Mouse (Mus musculus) layer of hippocampus, adult 11-12 months (tissue): Measurements from ENCODE around the gene Rbms3.

Experiments used
- DNase-seq: peaks from one replicate; pipeline ENCODE4 v3.0.0; 2022; ENCODE audit warnings: low spot score

Gene Rbms3

GRCm38 (mm10) chr9:116834949-116835348 lies 794.8 kb downstream of the Rbms3 start:
- no peak for DNase-seq

DNA sequence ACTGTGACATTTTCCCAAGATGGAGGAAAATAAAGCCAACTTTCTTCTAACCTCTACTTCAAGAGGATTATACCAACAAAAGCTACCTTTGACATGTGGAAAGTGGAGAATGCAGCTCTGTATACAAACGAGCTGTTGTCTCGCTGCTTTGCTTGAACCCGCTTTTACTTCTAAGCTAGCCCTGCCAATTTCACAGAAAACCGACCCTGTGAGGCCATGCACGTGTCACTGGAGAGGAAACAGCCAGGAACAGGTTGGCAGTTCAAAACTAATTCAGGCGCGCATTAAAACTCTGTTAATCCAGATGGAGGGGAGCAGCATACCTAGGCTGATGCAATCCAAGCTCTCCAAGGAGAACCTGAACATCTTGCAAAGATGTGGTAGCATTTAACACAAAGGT lies 796.0 kb downstream of the Rbms3 start:
- DNase-seq, result no peak

GRCm38 (mm10) chr9:116832822-116833221 lies 796.9 kb downstream of the Rbms3 start:
- no peak for DNase-seq

GRCm38 (mm10) chr9:116831386-116831785 lies 798.3 kb downstream of the Rbms3 start:
- DNase-seq, result no peak

DNA sequence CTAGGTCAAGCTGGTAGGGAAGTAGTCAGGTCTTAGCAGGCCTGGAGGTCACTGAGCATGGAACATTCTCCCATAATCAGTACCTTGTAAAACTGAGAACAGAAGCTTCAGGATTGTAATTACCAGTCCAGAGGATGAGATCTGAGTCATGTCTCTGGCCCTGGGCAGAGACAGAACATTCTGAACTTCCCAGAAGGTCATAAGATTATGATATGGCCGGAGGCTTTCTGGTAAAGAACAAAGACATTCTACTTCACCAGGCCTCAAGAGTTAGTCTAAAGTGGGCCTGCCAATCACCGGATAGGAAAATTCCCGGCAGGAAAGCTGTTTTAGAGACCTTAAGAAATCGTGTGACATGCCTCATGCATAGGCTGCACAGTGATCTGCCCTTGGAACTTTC lies 799.8 kb downstream of the Rbms3 start:
- DNase-seq, result no peak

DNA sequence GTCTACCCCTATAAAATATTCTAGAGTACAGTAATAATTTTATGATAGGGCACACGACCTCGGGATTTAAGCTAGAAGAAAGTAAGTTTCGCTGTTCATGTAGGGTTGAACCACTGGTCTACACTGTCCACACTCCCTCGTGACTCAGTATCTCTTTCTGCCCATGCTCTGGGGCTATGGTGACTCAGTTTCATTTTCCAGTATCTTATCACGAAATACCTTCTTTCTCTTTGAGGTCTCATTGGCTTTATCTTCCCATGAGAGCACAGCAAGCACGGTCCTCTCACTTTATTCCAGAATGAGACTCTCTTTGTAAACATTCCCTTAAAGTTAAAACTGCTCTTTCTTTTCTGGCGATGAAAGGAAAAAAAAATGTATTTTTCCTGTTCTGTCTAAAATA lies 808.1 kb downstream of the Rbms3 start:
- no peak for DNase-seq

GRCm38 (mm10) chr9:116817196-116817595 lies 812.5 kb downstream of the Rbms3 start:
- DNase-seq, result no peak

- no peak for DNase-seq
Measured at GRCm38 (mm10) chr9:116814495-116815094, 815.1 kb downstream of the Rbms3 start.

DNA sequence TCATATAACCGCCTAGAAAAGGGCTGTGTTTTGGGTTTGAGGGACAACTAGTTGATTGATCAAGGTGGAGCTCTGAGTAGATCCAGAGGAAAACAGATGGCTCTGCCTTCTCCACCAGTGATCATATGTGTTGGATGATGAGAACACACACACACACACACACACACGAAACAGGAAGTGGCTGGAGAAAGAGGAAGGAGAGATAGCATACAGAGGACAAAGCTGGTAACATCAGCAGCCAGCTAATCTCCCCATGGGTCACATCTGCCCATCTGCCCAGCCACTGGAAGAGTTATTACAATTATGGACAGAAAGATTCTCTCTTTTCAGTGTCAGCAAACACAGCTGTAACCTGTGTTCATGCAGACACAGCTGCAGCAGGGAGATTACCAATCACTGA lies 816.3 kb downstream of the Rbms3 start:
- DNase-seq, result no peak

GRCm38 (mm10) chr9:116809260-116809659 lies 820.5 kb downstream of the Rbms3 start:
- DNase-seq, result no peak

- DNase-seq, result no peak
Measured at GRCm38 (mm10) chr9:116808401-116808800, 821.3 kb downstream of the Rbms3 start.

DNA sequence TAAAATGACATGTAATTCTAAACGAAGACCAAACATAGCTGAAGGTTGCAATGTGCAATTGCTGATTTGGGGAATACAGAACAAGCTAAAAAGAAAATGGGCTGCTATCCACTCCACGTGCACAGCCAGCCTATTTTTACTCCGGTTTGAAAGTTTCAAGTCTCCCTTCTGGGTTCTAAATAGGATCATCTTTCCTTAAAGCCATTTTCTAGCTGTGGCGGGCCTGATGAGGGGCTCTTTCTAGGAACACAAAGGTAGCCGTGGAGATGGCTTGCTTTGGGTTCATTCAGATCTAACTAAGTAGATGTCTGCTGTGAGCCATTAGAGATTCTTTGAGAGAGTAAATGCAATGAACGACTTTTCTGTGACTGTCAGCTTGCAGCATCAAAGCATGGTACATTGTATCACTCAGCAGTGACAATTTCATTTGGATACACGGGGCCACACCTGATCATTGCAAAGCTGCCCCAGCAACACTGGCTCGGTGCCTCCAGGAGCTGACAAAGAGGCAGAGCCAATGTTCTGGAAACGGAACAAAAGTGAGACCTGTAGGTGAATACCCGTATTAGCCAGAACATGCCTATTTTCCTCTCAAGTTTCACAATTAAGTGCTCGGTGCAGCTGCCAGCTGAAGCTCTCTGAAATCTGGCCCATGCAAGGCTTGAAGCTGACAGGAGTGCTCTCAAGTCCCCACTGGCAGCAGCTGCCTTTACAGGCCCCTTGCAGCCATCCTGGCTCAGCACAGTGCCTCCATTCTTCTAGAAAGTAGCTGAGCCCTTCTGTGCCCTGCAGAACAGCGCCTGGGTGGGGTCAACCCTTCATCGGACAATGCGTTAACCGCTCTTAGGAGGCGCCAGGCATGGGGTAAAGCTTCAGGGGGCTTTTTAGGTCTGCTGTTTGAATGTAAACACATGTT lies 822.3 kb downstream of the Rbms3 start:
- DNase-seq, result no peak

DNA sequence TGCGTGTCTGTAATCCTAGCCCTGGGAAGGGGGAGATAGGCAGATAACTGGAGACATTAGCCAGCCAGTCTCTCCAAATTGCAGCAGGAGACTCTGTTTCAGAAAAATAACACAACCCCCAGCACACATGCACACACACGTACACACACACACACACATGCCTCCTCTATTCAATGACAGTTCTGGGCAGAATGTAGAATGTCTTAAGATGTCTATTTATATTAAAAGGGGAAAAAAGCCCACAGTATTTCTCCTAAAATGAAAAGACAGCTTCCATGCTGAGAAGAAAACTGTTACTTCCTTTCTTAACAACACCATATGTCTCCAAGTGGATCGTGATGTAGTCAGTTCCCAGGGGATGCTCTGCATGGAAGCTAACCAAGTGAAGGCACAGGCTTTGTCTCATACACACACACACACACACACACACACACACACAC lies 826.4 kb downstream of the Rbms3 start:
- no peak for DNase-seq

DNA sequence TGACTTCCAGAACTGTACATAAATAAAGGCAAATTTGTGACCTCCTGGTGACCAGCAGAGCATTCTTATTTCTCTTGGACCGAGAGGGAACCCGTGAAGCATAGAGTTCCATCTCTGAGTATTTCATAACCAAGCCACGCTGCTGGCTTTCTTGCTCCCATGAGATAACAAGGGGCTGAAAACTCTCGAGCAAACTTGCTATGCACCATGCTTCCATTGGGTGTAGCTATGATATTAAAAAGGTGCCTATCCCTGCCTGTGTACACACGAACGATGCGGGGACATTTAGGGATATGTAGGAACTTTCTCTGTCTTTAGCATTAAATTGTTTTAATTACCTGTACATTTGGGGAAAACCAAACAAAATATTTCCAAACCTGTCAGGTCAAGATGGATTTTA lies 827.1 kb downstream of the Rbms3 start:
- DNase-seq, result peak; percentile 23

GRCm38 (mm10) chr9:116795240-116795955 lies 834.3 kb downstream of the Rbms3 start:
- DNase-seq, result no peak

GRCm38 (mm10) chr9:116791850-116792249 lies 837.9 kb downstream of the Rbms3 start:
- no peak for DNase-seq

GRCm38 (mm10) chr9:116786136-116787046 lies 843.3 kb downstream of the Rbms3 start:
- DNase-seq, result no peak

DNA sequence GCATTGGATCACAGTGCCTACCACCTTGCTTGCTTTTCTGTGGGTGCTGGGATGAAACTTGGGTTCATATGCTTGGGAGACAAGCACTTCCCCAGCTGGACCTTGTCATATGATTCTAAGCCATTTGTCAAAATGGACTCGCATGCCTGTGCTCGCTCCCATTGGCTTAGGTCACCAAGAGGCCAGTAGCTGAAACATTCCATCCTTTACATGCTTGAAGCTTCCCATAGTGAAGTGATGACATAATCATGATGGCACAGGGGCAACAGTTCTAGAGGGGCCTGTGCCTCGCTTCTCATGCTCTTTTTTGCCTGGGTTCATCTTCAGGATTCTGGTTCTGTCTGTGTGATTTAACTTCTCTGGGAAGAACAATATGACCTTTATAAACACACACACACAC lies 857.9 kb downstream of the Rbms3 start:
- no peak for DNase-seq

GRCm38 (mm10) chr9:116769358-116770054 lies 860.2 kb downstream of the Rbms3 start:
- no peak for DNase-seq

DNA sequence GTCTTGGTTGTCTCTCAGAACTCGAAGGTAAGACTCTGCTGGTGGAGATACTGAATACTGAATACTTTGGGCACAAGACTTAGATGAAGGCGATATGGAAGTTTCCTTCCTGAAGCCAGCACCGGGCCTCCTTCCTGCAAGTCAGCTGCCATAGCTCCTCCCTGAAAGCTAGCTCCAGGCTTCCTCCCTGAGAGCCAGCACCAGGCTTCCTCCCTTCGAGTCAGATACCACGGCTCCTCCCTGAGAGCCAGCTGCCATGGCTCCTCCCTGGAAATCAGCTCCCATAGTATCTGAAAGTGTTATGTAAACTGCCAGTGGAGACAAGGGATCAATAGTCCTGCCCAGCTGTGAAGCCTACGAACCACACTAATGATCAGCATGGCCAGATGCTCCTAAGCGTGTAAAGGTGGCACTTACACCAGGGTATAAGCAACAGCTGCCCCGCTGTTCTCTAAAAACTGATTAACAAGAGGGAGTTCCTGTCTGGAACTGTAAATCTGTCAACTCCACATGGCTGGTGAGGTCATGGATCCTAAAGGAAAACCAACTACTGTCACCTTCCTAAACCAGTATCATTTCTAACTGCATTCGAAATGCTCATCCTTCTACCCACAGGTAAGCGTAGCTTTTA lies 867.2 kb downstream of the Rbms3 start:
- no peak for DNase-seq
